Comparison of ENCODE assay signal across 19 mouse cellular contexts in genomic region chr4:49118842-49119241, GRCm38 (mm10). TPM values are rescaled to one million over a fixed set of nuclear protein-coding genes. Genes with fewer than 3 reads are reported as not detected.
"Had no signal": no experiment of that assay in that cellular context is flagged by ENCODE, and none has a peak within 500 bp of the region (broad histone marks: within the 10 kb centered on the region; RNA-seq: fewer than 3 reads in every experiment).

No protein-coding gene starts in this region.

- H3K27me3 ChIP-seq: neural tube, embryonic 13.5 days; neural tube, embryonic 15.5 days; stomach, embryonic 15.5 days had no signal

- H3K36me3 ChIP-seq: neural tube, embryonic 13.5 days; neural tube, embryonic 15.5 days; stomach, embryonic 15.5 days had no signal

- H3K27ac ChIP-seq: neural tube, embryonic 13.5 days; neural tube, embryonic 15.5 days; stomach, embryonic 15.5 days; stomach, postnatal 0 days had no signal

- H3K9ac ChIP-seq: neural tube, embryonic 13.5 days; neural tube, embryonic 15.5 days; stomach, embryonic 15.5 days had no signal

- H3K4me2 ChIP-seq: neural tube, embryonic 13.5 days; neural tube, embryonic 15.5 days; stomach, embryonic 15.5 days had no signal

- DNase-seq: retina, postnatal 1 day; right cerebral cortex, adult 18-20 months; right cerebral cortex, postnatal 14 days; right cerebral cortex, postnatal 25 days; right cerebral cortex, postnatal 4 days; spleen, adult 18-20 months; thymus, adult 18-20 months; thymus, adult 2 months; thymus, postnatal 14 days; thymus, postnatal 25 days; thymus, postnatal 36 days; thymus, postnatal 4 days had no signal

- H3K9me3 ChIP-seq: neural tube, embryonic 13.5 days; neural tube, embryonic 15.5 days; stomach, embryonic 15.5 days had no signal

- H3K4me3 ChIP-seq: neural tube, embryonic 13.5 days; neural tube, embryonic 15.5 days; stomach, embryonic 15.5 days had no signal

- H3K4me1 ChIP-seq: neural tube, embryonic 15.5 days; stomach, embryonic 15.5 days had no signal

RNA-seq across cellular contexts. Expression of gene Plppr1, which starts 59.8 kb away (rescaled TPM):
- total RNA-seq: neutrophil, adult 5-6 weeks had no signal
- polyA plus RNA-seq: testis, adult 2 months; urinary bladder, adult 2 months had no signal
